Mouse (Mus musculus) layer of hippocampus, adult 9-11 months (tissue): Measurements from ENCODE around the gene Gm16867.
"Not testable (repeated sequence)": the region's sequence is repeated elsewhere in the genome, so short reads cannot be mapped to it uniquely, and the experiment has no call there.

Source experiments
- DNase-seq: peaks from one replicate; pipeline ENCODE4 v3.0.0; 2022

Gm16867 gene

DNA sequence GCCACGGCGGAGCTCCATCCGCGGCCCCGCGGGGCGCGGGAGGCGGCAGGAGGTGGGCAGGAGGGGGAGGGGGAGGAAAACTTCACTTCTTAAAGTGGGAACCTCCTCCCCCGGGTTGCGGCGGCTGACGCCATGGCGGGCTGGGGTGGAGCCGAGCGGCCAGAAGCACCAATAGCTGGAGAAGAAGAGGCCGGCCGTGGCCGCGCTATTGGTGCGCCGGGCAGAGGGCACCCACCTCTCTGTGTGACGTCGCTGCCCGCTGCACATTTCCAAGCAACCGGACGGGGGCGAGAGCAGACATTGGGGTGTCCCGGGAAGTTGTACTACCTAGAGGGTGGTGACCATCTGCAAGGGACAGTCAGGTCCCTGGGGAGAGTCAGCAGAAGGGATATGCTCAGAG, at the start of gene Gm16867:
Gene Gm16867, minus strand, starts transcription at position 189 of the 400 bp plus-strand sequence.
- not testable (repeated sequence) for DNase-seq

DNA sequence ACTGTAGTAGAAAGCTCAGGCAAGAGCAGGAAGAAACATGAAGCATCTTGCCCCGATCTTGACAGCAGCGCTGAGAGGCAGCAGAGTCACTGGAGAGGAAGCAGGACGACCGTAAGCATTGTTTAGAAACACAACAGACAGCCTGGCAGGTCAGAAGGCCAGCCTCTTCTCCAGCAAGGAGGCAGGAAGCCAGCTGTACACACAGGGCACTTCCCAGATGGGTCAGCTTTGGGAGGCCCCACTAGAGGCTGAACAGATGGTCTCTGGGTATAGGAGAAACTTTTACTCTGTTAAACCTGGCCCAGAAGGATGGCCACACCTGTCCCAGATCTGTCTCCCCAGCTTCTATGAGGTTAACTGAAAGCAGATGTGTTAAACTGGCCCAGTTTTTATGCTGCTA, 44.1 kb upstream of the Gm16867 start:
- not testable (repeated sequence) for DNase-seq

DNA sequence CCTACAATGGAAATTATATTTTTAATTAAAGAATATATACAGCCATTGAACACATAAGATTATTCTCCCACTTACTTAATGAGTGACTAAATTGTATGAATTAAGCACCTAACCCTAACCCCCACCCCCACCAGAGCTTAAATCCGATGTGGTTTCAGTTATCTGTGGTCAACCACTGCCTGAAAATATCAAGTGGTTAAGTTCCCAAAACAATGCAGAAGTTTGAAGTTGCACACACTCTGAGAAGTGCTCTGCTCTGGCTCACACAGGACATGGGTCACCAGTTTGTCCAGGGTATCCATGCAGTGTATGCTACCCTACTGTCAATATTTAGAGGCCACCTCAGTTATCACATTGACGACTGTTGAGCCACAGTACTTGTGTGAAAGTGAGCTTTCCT, 41.9 kb upstream of the Gm16867 start:
- DNase-seq: not testable (repeated sequence)

DNA sequence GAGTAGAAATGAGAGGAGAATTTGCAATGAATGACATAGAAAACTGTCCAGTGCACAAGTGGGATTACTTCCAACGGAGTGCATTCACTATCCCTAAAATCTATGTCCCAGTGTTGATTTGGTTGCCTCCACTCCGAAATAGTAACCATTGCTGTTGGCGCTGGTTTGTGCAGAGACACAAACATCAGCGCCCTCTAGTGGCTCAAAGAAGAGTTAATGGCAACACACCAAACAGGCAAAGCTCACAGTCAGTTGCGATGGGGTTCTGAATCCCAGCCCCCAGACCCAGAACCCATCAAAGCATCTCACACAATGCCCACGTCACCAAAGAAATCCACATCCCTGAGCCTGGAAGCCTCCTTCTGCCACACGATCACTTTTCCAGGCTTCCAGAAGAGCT, 40.9 kb upstream of the Gm16867 start:
- not testable (repeated sequence) for DNase-seq

DNA sequence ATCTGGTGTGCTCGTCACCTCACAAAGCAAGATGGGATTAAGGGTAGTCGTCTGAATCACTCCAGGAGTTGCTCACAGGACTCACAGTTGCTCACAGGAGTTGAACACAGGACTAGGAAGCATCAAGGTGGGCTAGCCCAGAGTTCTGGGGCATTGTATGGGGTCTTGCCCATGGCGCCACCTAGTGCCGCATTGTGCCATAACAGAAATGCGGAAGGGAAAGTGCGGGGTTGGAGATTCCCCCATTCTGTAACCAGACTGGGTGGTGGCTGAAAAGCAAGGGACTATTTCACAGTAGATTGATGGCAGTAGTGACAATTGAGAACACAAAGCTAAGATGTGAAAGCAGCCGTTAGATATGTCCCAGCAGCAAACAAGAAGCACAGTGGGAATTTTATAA, 39.5 kb upstream of the Gm16867 start:
- not testable (repeated sequence) for DNase-seq

DNA sequence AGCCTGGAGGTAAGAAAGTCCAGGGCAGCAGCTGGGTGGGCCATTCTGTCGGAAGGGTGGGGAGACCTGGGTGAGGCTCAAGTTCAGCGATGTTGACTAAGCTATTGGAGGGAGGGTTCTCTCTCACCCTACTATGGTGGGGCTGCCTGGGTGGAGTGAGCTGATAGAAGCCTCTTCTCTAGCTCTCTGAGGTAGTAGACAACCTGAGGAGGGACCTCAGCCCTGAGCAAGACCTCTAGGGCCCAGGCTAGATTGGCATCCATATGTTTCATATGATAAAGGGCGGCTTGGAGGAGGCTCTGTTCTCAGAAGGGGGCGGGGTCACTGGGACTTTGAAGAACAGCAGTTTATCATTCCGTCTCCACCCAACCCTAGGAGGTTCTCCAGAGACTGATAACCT, 37.0 kb upstream of the Gm16867 start:
- not testable (repeated sequence) for DNase-seq

DNA sequence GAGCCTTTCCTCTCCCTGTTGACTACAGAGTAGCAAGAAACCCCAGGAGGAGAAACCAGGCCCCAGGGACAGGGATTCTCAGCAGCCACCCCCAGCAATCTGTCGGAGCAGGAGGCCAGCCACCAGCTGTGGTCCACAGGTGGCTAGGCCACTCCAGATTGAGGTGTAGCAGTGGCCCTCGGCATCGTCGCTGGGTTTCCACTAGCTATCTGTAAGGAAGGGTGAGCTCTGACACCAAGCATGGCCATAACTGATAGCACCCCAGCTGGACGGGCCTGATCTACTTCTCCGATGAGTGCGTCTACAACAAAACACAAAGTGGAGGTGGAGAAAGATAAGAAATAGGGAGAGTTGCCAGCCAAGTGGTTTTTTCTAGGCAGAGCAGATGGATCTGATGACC, 33.4 kb upstream of the Gm16867 start:
- DNase-seq: not testable (repeated sequence)

DNA sequence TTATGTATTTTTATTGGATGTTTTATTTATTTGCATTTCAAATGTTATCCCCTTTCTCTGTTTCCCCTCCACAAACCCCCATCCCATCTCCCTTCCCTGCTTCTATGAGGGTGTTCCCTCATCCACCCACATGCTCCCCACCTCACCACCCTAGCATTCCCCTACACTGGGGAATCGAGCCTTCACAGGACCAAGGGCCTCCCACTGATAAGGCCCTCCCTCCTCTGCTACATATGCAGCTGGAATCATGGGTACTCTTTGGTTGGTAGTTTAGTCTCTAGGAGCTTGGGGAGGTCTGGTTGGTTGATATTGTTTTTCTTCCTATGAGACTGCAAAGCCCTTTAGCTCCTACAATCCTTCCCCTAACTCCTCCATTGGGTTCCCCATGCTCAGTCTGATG, 23.0 kb upstream of the Gm16867 start:
- DNase-seq: not testable (repeated sequence)

DNA sequence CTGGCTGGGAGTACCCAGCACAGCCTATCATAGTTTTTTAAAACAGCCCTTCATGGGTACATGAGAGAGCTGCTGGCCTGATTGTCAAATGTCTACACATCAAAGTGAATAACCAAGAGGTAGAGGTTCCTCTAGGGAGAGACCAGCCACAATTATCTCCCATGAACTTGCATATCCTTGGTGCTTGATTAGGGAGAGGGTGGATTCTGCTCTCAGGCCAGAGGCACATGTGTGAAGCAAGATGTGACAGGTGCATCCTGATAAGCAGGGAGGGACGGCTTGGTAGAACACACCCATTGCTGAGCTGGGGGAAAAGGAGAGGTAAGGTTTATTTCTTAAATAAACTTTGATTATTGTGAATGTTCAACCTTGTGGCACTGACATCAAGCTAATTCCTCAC, 19.8 kb upstream of the Gm16867 start:
- not testable (repeated sequence) for DNase-seq

DNA sequence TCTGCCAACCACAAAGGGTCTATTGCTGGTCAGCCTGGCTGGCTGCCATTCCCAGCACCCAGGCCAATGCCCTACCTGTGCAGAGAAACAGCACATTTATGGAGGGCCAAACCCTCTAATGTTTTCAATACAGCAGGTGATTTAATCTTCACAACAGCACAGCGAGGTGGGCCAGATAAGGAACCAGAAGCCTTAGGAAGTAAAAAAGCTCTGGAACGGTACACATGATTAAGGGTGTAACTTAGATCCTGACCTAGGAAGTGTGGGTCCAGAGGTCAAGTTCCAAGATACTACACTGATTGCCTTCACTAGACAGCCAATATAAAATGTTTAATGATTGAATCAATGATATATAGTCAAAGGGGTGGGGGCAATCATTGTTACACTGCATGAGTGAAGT, 17.6 kb upstream of the Gm16867 start:
- not testable (repeated sequence) for DNase-seq

DNA sequence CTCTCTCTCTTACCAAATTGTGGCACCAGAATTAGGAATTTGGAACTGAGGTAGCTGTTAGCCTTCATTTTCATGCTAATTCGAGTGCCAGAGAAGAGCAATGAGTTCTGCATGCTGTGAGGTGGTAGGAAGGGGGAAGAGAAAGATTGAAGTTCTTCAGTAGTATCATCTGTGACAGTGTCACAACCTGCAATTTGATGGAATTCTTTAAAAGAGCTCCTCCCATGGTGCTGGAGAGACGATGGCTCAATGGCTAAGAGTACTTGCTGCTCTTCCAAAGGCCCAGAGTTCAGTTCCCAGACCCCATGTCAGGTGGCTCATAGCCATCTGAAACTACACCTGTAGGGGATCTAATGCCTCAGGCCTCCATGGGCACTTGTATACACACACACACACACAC, 9.3 kb upstream of the Gm16867 start, which contains the start of gene Gm27179:
Gene Gm27179, minus strand, starts transcription at position 101 of the 400 bp plus-strand sequence.
- not testable (repeated sequence) for DNase-seq

DNA sequence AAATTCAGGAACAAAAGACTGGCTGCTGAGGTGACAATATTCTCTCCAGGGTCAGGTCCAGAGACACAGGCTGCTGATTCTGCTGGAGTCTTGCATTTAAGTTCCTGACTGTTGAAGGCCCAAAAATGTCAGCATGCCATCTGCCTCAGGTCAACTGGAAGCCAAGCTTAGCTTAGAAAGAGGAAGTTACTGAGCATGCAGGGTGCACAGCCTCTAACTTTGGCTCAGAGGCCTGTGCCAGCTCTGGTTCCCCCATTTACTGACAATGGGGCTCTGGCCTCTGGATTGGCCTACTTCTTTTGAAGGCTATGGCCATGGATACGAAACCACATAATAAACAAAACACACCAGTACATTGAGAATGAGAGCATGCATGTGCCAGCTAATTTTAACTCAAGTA, 3.8 kb upstream of the Gm16867 start:
- DNase-seq: not testable (repeated sequence)

DNA sequence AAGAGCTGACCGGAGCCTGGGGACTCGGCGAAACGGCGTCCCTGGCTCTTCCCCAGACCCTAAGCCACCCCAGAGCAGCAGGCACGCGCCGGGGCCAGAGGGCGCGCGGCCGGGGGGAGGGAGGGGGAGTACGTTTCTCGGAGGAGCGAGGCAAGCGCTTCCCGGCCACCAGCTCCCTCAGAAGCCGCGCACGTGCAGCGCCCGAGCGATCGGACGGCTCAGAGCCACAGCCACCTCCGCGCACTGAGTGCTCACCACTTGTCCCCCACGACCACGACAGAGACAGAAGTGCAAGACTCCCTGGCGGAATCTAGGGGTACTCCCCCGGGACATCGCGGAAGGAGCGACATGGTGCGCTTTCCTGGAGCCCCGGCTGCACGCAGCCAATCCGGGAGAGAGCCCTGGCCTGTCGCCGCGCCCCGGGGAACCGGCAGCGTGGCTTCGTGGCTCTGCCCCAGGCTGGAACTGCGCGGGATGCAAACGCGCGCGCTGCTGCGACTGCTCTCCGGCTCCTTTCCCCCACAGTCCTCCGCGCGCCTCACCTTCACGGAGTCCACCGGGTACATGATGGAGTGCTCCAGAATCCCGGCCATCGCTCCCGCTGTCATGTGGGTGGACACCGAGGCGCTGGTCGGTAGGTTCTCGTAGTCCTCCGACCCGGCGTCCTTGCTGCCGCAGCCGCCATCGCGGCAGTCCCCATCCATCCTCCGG, 567 bp downstream of the Gm16867 start:
- DNase-seq: not testable (repeated sequence)

DNA sequence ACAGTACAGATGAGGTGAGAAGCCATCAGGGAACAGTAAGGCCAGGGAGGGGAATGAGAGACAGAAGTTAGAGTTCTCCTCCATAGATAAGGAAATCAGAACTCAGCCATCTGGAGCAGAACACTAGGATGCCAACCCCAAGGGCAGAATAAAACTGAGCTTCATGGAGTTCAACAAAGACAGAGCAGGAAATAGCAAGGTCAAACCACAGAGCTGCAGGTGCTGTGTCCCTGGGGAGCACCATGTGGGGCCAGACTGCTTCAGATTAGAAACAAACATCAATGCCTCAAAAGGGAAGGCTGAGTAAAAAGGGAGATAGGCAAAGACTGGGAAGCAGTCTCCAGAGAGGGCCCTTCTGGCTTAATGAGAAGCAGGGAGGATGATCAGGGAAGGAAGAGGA, 6.9 kb downstream of the Gm16867 start:
- DNase-seq: not testable (repeated sequence)

DNA sequence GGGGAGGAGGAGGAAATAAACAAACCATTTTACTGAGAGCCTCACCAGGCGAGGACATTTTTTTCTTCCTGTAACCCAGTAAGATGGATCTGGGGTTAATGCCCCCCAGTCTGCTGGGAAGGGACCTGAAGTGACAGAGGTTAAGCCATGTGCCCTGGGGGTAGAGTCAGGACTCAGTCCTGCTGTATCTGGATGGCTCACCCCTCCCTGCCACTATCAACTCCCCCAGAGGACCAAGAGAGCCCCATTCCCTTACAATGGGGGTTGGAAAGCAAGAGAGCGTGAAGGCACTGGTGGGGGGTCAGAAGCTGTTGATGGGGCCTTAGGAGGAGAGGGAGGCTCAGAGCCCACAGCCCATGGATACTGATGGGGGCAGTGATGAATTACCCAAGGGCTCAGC, 8.2 kb downstream of the Gm16867 start:
- DNase-seq: not testable (repeated sequence)

DNA sequence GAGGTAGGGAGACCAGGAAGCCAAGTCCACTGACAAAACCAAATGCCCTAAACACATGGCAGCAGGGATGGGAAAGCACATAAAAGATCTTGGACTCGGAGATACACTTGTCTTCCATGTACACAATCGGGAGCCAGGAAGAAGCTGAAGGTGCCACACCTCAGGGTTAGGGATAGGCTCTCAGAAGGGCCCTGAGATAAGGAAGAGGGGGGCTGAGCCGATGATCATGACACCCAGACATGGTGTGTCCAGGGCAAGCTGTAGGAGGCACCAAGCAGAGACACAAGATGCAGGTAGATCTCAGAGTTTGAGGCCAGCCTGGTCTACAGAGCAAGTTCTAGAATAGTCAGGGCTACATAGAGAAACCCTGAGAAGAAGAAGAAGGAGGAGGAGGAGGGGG, 8.6 kb downstream of the Gm16867 start:
- not testable (repeated sequence) for DNase-seq

DNA sequence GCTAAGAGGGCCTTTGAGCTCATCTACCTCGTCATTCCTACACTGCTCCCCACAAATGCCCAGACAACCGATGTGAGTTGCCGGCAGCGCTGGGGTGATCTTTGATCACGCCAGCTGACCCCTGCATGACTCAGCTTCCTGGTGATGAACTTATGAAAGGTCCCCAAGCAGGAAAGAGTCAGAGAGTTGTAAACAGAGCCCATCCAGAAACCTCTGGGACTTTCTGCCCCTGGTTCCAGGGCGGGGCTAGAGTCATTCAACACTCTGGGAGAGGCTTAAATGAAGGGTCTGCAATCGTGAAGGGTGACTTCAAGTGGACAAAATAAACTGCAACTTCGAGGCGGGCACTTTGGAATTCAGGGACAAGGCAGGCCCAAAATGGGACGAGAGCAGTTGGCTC, 15.2 kb downstream of the Gm16867 start:
- DNase-seq: not testable (repeated sequence)

DNA sequence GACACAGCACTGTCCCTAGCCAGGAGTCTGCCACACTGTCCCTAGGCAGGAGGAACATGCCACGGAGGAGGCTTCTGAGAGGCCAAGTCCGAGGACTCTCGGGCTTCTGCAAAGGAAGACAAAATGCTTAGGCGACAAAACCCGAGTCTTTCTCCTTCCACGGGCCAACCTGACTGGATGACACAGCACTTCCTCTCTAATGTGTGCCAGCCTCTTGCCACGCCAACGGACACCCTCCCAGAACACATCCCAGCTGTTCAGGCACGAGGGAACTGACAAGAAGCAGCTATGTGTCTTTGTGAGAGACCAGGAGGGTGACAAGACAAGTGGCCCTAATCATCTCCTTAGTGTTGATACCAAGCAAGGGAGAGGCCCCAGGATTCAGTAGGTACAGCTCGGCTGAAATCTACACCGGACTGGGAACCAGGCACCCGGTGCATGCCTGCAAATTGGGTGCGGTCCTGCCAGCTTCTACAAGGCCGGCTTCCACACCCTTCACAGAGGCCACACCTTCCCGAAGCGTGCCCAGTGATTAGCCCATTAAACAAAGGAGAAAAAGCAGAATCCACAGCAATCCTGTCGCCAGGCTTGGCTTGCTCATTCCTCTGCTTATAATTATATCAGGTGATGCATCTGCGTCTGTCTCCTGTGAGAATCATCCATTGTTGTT, 17.6 kb downstream of the Gm16867 start:
- DNase-seq: not testable (repeated sequence)

DNA sequence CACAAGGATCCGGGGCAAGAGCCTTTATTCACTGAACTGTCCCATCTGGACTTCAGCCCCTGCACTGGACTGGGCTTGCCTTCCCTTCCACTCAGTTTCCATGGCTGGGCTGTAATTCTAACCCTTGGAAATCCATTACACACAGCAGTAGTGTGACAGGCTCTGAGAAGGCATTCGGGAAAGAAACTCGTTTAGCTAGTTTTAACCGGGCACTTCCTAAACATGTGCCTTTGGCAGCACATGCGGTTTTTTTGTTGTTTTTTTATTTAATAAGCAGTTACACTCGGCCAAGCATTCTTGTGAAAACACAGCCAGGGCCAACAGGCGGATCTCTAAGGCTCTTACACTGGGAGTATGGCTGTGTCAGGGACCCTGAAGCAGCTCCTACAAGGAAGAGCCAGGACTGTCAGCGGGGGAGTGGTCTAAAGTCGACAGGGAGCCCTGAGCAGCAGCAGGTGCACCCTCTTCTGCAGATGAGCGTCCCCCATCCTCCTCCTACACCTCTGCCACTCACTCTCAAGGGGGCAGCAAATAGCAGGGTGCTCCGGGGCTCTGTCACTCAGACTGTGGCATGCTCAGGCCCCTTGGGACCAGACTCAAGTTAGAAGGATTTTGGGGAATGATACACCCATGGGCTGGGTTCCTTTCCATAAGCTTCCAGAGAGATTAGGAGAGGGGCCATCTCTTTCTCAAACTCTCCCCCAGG, 29.1 kb downstream of the Gm16867 start:
- not testable (repeated sequence) for DNase-seq

DNA sequence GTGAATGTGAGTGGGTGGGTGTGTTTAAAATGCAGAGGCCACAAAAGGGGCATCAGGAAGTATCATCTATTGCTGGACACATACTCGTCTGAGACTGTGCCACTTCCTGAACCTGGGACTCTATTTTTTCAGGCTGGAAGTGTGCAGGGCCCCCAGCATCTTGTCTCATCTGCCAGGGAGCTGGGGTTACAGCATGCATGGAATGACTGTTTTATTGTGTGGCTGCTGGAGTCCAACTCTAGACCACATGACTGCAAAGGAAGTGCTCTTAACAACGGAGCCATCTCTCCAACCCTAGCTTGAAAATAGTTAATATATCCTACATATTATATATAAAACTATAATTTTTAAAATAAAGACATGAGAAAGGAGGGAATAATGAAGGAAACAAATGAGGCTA, 29.8 kb downstream of the Gm16867 start:
- DNase-seq: not testable (repeated sequence)

DNA sequence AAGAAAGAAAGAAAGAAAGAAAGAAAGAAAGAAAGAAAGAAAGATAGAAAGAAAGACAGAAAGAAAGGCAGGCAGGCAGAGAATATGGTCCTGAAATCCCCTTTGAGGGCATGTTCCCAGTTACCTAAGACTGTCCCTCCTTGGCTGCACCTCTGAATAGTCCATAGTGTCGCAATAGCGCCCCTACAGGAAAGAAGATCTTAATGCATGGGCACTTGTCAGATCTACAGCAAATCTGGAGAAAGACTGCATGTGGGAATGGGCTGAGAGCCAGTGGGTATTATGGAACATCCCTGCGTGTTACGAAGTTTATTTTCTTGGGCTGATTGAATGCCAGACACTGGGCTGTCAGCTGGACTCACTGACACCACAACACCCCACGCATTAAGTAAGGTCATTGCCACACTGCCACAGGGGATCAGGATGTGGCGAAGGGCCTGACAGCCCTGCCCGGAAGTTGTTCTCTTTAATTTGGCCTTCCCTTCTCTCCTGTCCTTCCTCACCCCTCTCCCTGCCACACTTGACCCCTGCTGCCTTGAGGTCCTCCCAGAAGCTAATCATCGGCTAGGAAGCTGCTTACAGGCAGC, 32.9 kb downstream of the Gm16867 start:
- not testable (repeated sequence) for DNase-seq

DNA sequence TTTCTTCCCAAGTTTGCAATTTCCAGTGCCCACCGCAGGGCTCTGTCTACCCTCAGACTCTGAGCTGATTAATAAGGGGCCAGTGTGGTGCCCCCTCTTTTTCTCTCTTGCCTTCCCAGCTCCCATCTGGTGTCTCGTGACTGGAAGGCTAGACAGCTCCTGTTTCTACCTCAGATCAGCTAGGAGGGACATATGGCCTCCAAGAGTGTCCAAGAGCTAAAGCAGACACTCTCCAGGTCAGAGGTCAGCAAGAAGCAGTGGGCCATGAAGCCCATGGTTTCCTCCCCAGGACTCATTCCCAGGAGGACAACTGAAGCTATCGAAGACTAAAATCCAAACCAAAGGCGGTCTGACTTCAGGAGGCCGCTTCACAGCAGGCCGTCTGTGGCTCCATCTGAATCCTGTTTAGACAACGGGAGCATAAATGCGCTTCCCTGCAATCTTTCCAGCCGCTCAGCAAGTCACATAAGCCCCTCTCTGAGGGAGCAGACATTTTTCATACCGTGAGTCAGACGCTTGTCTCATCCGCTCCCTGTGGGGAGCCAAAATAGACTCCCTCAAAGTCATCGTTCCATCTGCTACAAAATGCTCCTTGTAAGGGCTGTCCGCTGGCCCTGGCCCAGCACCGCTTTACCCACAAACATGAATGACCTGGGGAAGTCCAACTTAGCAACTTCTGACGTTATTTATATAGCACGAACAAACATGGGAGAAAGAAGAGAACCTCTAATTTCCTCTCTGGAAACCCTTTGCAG, 35.4 kb downstream of the Gm16867 start:
- not testable (repeated sequence) for DNase-seq
